Mouse (Mus musculus) ES-Bruce4 (cell line): Measurements from ENCODE around the gene Tsnaxip1.

Source experiments
- CTCF ChIP-seq: IDR thresholded peaks from one replicate; pipeline ENCODE4 v1.8.1; 2011; ENCODE audit warnings: low read depth, low read length
- EP300 ChIP-seq: IDR thresholded peaks from 2 replicates; pipeline ENCODE4 v1.6.1; 2011; ENCODE audit warnings: low read depth, low read length; ENCODE audit not compliant: insufficient read depth

- no peak for TF ChIP-seq CTCF
- TF ChIP-seq EP300 = no peak
Observed at GRCm38 (mm10) chr8:105819659-105820058, 7.9 kb upstream of the Tsnaxip1 start.
